Mouse (Mus musculus): ENCODE results near the gene Slc25a22. TPM values are rescaled to one million over a fixed set of nuclear protein-coding genes. Genes with fewer than 3 reads are reported as not detected.
"Not testable (repeated sequence)": the region's sequence is repeated elsewhere in the genome, so short reads cannot be mapped to it uniquely, and the experiment has no call there.

Gene Slc25a22
- total and polyA plus RNA-seq, 3 experiments, result 6.5 to 31.5 (median 16.1) TPM

DNA sequence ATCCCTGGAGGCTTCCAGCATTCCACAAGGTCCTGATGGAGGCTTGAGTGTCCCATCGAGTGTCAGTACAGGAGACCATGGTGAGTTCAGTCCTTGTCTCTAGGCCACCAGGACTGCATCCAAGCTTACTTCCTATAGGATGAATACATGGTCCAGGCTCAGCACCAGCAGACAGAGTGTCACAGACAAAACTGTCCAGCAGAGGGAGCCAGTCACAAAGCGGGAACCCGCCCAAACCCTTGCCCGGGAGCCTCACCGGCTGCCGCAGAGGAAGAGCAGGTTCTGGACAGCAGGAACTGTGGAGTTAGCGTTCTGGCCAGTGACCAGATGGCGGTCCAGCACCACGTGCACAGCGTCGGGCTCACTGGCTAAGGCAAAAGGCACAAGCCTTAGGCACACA is 28.9 kb downstream of the Slc25a22 start:
- peak; percentile 77 for DNase-seq (ENCODE audit: extremely low read depth)
- H3K9me3 ChIP-seq (replicated peaks; ENCODE audit: low read length), result no peaks in the 10 kb centered on the region
- peaks cover 28 to 55% of the 10 kb centered on the region in 2 experiments for H3K36me3 ChIP-seq (replicated peaks in 1 of 2; ENCODE audit: control insufficient read depth in 1 of 2, insufficient read depth in 1 of 2, low read length in 1 of 2)
- H3K4me1 ChIP-seq (ENCODE audit: control insufficient read depth in 1 of 2, insufficient read depth in 2 of 2), result peaks cover 5 to 16% of the 10 kb centered on the region in 2 experiments
- dilution Hi-C loops (cut with MboI; ENCODE audit: extremely low pct_ligation_motif_present, extremely low pct_unique_long_range_greater_than_20kb, low sequenced_read_pairs), result no loop called here
- no peaks in the 10 kb centered on the region for H3K27me3 ChIP-seq (replicated peaks)
- in situ Hi-C loops (cut with MboI; ENCODE audit: low pct_ligation_motif_present, low pct_unique_long_range_greater_than_20kb, low sequenced_read_pairs), result no loop called here
- no peaks in the 10 kb centered on the region for H3K79me2 ChIP-seq (replicated peaks; ENCODE audit: control insufficient read depth, extremely low read depth, insufficient read depth, poor library complexity, severe bottlenecking)
- TF ChIP-seq CTCF (conservative IDR thresholded peaks at IDR 0.05 in 1 of 2, IDR thresholded peaks at IDR 0.05 in 1 of 2; ENCODE audit: low read depth in 2 of 2, low read length in 2 of 2), result peak; percentile 57 to 92; a peak in 3 of 4 replicates
- TF ChIP-seq MYC (IDR thresholded peaks at IDR 0.05; ENCODE audit: low read depth, low read length), result 0 out of 2 replicates have a peak, but pooled peaks have one; percentile 29
- TF ChIP-seq USF1 (IDR thresholded peaks at IDR 0.05; ENCODE audit: low read depth, low read length), result no peak
- TF ChIP-seq ELF1 (IDR thresholded peaks at IDR 0.05; ENCODE audit: low read depth, low read length), result peak; percentile 32; the same call in 1 of the 2 replicates
- no peak for TF ChIP-seq EP300 (IDR thresholded peaks at IDR 0.05; ENCODE audit: low read length)
- no peak for TF ChIP-seq PAX5 (IDR thresholded peaks at IDR 0.05; ENCODE audit: low read length)
- 0 out of 2 replicates have a peak, but pooled peaks have one; percentile 33 for TF ChIP-seq IRF4 (IDR thresholded peaks at IDR 0.05; ENCODE audit: low read depth, low read length)
- no peak for TF ChIP-seq MXI1 (IDR thresholded peaks at IDR 0.05; ENCODE audit: low read depth, low read length)
- TF ChIP-seq ZKSCAN1 (IDR thresholded peaks at IDR 0.05; ENCODE audit: borderline replicate concordance, low read depth, low read length), result no peak
- TF ChIP-seq TCF12 (IDR thresholded peaks at IDR 0.05; ENCODE audit: low read depth, low read length), result no peak
- TF ChIP-seq ZC3H11A (IDR thresholded peaks at IDR 0.05; ENCODE audit: low read depth, low read length), result peak; percentile 44
- TF ChIP-seq ZMIZ1 (IDR thresholded peaks at IDR 0.05; ENCODE audit: low read depth, low read length), result no peak
- no peak for TF ChIP-seq TBP (conservative IDR thresholded peaks at IDR 0.05; ENCODE audit: low read depth, low read length)
- TF ChIP-seq RAD21 (IDR thresholded peaks at IDR 0.05; ENCODE audit: low read depth, low read length), result peak; percentile 83
- no peak for TF ChIP-seq NRF1 (IDR thresholded peaks at IDR 0.05; ENCODE audit: low read depth, low read length)
- TF ChIP-seq SMC3 (IDR thresholded peaks at IDR 0.05; ENCODE audit: low read depth, low read length), result peak; percentile 92
- TF ChIP-seq E2F4 (IDR thresholded peaks at IDR 0.05; ENCODE audit: insufficient replicate concordance, low read depth, low read length), result peak; percentile 73; the same call in 1 of the 2 replicates
- no peak; the same call in 1 of the 2 replicates for TF ChIP-seq NELFE (IDR thresholded peaks at IDR 0.05; ENCODE audit: low read depth, low read length)
- no peak for TF ChIP-seq BHLHE40 (IDR thresholded peaks at IDR 0.05; ENCODE audit: low read depth, low read length)
- no peak for TF ChIP-seq CHD1 (IDR thresholded peaks at IDR 0.05; ENCODE audit: low read depth, low read length)
- TF ChIP-seq MAZ (IDR thresholded peaks at IDR 0.05; ENCODE audit: low read depth, low read length), result no peak
- TF ChIP-seq POLR2AphosphoS2 (IDR thresholded peaks at IDR 0.05; ENCODE audit: low read depth, low read length), result no peak
- no peak for TF ChIP-seq KAT2A (IDR thresholded peaks at IDR 0.05; ENCODE audit: insufficient replicate concordance, low read length)
- H3K9ac ChIP-seq (ENCODE audit: insufficient read depth, low read depth), result no peak overlapping the region
- H3K27ac ChIP-seq (ENCODE audit: insufficient read depth, low read depth), result no peak overlapping the region
- no peak overlapping the region for H3K4me2 ChIP-seq (ENCODE audit: insufficient read depth, low read depth, poor library complexity, severe bottlenecking)
- no peak overlapping the region for H3K4me3 ChIP-seq (replicated peaks in 1 of 3; ENCODE audit: low read depth in 2 of 3, low read length in 2 of 3, poor library complexity in 1 of 3)

DNA sequence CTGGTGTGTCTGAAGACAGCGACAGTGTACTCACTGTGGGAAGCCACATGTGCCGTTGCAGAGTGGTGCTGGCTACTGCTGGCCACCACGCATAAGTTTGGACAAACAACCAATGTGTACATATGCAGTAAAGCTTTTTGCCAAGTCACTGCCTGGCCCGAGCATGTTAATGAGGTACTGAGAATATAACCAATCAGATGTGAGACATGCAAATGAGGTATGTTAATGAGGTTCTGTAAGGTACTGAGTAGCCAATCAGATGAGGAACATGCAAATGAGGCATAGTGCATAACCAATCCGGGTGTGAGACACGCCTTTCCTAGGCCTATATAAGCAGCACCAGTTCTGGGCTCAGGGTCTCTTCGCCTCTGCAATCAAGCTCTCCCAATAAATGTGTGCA is 30.0 kb downstream of the Slc25a22 start:
- H3K27ac ChIP-seq (ENCODE audit: insufficient read depth, low read depth); dilution Hi-C loops (cut with MboI; ENCODE audit: extremely low pct_ligation_motif_present, extremely low pct_unique_long_range_greater_than_20kb, low sequenced_read_pairs); DNase-seq (ENCODE audit: extremely low read depth); H3K9me3 ChIP-seq (replicated peaks; ENCODE audit: low read length); H3K4me1 ChIP-seq (ENCODE audit: control insufficient read depth in 1 of 2, insufficient read depth in 2 of 2); H3K9ac ChIP-seq (ENCODE audit: insufficient read depth, low read depth); H3K79me2 ChIP-seq (replicated peaks; ENCODE audit: control insufficient read depth, extremely low read depth, insufficient read depth, poor library complexity, severe bottlenecking); H3K27me3 ChIP-seq (replicated peaks); H3K4me2 ChIP-seq (ENCODE audit: insufficient read depth, low read depth, poor library complexity, severe bottlenecking); H3K4me3 ChIP-seq (replicated peaks in 1 of 3; ENCODE audit: low read depth in 2 of 3, low read length in 2 of 3, poor library complexity in 1 of 3); in situ Hi-C loops (cut with MboI; ENCODE audit: low pct_ligation_motif_present, low pct_unique_long_range_greater_than_20kb, low sequenced_read_pairs): not testable (repeated sequence)
- H3K36me3 ChIP-seq (replicated peaks in 1 of 2; ENCODE audit: control insufficient read depth in 1 of 2, insufficient read depth in 1 of 2, low read length in 1 of 2), result peaks cover 31 to 64% of the 10 kb centered on the region in 2 experiments

Measured in CH12.LX (cell line).